Mouse (Mus musculus): ENCODE data around the gene Ntn5. TPM values are rescaled to one million over a fixed set of nuclear protein-coding genes. Genes with fewer than 3 reads are reported as not detected.

Gene Ntn5
- polyA plus RNA-seq, 2 experiments, result 0.59 to 1.3 TPM

DNA sequence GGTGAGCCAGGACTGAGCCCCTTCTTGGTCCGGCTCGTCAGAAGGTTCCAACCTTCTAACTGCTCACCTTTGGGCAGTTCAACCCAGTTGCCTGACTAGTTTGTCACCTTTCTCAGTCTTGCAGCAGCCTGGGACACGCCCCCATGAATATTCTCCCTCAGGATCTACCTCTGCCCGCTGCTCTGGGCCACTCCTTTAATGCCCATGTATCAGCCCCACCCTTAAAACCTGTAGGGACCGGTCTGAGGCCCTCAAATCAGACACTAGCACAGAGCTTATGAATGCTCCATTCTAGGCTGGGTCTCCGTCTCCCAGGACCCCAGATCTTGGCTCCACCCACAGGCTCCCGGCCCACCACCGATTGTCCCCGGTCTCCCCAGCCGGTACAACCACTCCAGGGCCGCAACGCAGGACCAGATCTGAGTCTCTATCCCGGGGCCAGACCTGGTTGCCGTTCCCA lies 30.8 kb downstream of the Ntn5 start:
- Histone ChIP-seq H3K4me1 (ENCODE audit: control insufficient read depth, insufficient read depth, low read length) (peaks cover 31% of the 10 kb centered on the region), H3K27me3 (ENCODE audit: control insufficient read depth, insufficient read depth, low read length) (no peaks in the 10 kb centered on the region), H3K27ac (replicated peaks; ENCODE audit: low read depth, low read length) (no peak overlapping the region), H3K9me3 (ENCODE audit: control insufficient read depth, low read length) (no peaks in the 10 kb centered on the region), H3K36me3 (ENCODE audit: control insufficient read depth, insufficient read depth, low read length) (peaks cover 49% of the 10 kb centered on the region), H3K4me3 (replicated peaks; ENCODE audit: low read length) (peak overlapping the region; percentile 47), H3K9ac (ENCODE audit: low read depth, low read length, severe bottlenecking) (peak overlapping the region; percentile 49), H3K4me2 (replicated peaks; ENCODE audit: low read depth, low read length, severe bottlenecking) (peak overlapping the region; percentile 88)
- DNase-seq (ENCODE audit: low spot score) (no peak), ATAC-seq (ENCODE audit: low FRiP score, low read depth) (peak; percentile 17)
- no peak for TF ChIP-seq POLR2A (IDR thresholded peaks at IDR 0.05; ENCODE audit: borderline replicate concordance, extremely low read depth, insufficient read depth, insufficient read length)
- 10% methylated on average over 14 of the region's 14 CpGs for WGBS

DNA sequence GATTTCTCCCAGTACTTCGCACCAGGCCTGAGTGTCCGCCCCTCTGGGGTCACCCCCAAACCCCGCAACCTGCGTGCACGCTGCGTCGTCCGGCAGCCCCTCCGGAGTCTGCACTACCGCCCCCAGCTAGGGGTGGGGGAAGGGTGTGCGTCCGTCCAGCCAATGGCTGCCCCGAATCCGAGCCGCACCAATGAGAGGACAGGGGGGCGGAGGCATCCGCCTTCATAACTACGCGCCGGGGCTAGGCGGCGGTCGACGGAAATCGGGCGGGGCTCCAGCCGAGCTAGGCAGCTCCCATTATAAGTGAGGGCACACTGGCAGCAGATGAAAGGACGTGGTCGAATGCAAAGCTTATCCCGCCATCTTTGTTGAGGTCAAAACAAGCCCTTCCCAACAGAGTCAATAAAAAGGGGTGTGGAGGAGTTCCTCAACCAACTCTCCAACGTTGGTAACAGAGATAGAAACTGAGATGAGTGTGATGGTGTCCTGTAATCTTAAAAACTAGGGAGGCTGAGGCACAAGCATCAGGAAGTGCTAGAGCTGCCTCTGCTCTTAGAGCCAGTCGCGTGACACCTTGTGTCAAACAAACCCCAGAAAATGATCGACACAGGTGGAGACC lies 31.4 kb downstream of the Ntn5 start, which contains the start of gene Rpl18:
Gene Rpl18 (plus strand): TSS at position 368 of the 619 bp plus-strand sequence.
- H3K4me1 ChIP-seq (ENCODE audit: control insufficient read depth, insufficient read depth, low read length), result peaks cover 31% of the 10 kb centered on the region
- peak within 1 kb of the TSS; percentile 49 for H3K9ac ChIP-seq (ENCODE audit: low read depth, low read length, severe bottlenecking)
- H3K27me3 ChIP-seq (ENCODE audit: control insufficient read depth, insufficient read depth, low read length), result no peaks in the 10 kb centered on the region
- peak within 1 kb of the TSS; percentile 47 for H3K4me3 ChIP-seq (replicated peaks; ENCODE audit: low read length)
- DNase-seq (ENCODE audit: low spot score), result peak; percentile 98
- 7% methylated on average over 33 of the region's 34 CpGs for WGBS
- ATAC-seq (ENCODE audit: low FRiP score, low read depth), result peak; percentile 92
- no peaks in the 10 kb centered on the region for H3K9me3 ChIP-seq (ENCODE audit: control insufficient read depth, low read length)
- peak; percentile 42; the same call in 1 of the 2 replicates for TF ChIP-seq POLR2A (IDR thresholded peaks at IDR 0.05; ENCODE audit: borderline replicate concordance, extremely low read depth, insufficient read depth, insufficient read length)
- peak within 1 kb of the TSS; percentile 88 for H3K4me2 ChIP-seq (replicated peaks; ENCODE audit: low read depth, low read length, severe bottlenecking)
- H3K36me3 ChIP-seq (ENCODE audit: control insufficient read depth, insufficient read depth, low read length), result peaks cover 49% of the 10 kb centered on the region
- H3K27ac ChIP-seq (replicated peaks; ENCODE audit: low read depth, low read length), result no peak within 1 kb of the TSS; the same call in 1 of the 2 replicates

DNA sequence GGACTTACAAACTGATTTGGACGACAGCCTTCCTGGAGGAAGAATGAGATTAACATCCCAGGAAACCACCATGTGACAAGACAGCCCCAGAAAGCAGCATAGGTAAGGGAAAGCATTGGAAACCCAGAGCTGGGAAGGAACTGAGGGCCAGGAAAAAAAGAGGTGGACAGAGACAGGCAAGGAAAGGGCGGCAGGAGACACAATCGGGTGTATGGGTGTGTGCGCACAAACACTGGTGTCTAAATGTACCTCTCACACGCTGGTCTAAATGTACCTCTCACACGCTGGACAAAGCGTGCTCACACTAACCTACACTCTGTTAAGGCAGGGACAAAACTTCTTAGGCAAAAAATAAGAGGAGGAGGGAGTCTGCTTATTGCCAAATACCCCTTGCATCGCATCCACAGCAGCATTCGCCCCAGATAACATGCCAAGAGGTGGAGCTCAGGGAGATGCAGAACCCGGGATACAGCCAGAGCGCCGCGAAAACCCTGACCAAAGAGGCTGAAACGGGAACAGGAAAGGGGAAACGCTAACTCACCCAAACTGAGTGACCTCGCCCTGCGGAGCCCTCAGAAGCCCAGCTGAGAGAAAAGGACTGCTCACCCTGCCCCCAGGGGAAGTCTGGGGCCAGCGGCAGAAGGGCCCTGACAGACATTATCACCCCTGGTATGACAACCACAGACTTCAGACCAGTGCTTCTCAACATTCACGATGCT lies 32.1 kb downstream of the Ntn5 start:
- 85% methylated on average over 19 of the region's 19 CpGs for WGBS
- DNase-seq (ENCODE audit: low spot score) (no peak), ATAC-seq (ENCODE audit: low FRiP score, low read depth) (no peak)
- Histone ChIP-seq H3K9ac (ENCODE audit: low read depth, low read length, severe bottlenecking) (peak overlapping the region; percentile 34; the same call in 1 of the 2 replicates), H3K4me1 (ENCODE audit: control insufficient read depth, insufficient read depth, low read length) (peaks cover 31% of the 10 kb centered on the region), H3K9me3 (ENCODE audit: control insufficient read depth, low read length) (no peaks in the 10 kb centered on the region), H3K4me3 (replicated peaks; ENCODE audit: low read length) (peak overlapping the region; percentile 47), H3K36me3 (ENCODE audit: control insufficient read depth, insufficient read depth, low read length) (peaks cover 49% of the 10 kb centered on the region), H3K27ac (replicated peaks; ENCODE audit: low read depth, low read length) (no peak overlapping the region; the same call in 1 of the 2 replicates), H3K4me2 (replicated peaks; ENCODE audit: low read depth, low read length, severe bottlenecking) (peak overlapping the region; percentile 88), H3K27me3 (ENCODE audit: control insufficient read depth, insufficient read depth, low read length) (no peaks in the 10 kb centered on the region)
- TF ChIP-seq POLR2A (IDR thresholded peaks at IDR 0.05; ENCODE audit: borderline replicate concordance, extremely low read depth, insufficient read depth, insufficient read length), result no peak

DNA sequence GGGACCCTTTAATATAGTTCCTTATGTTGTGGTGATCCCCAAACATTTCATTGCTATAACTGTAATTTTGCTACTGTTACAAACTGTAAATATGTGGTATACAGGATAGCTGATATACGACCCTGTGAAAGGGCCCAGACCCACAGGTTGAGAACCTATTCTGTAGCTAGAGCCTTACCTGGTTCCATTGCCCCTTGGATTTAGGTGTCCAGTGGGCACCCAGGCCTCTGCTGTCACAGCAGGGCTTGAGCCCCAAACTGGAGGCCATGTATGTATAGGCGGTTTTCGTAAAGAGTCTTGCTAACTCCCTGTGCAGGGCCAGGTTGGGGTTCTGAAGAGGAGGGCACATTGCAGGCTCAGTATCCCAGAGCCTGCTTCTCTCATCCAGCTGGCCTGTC lies 32.6 kb downstream of the Ntn5 start:
- H3K9me3 ChIP-seq (ENCODE audit: control insufficient read depth, low read length), result no peaks in the 10 kb centered on the region
- no peak for TF ChIP-seq POLR2A (IDR thresholded peaks at IDR 0.05; ENCODE audit: borderline replicate concordance, extremely low read depth, insufficient read depth, insufficient read length)
- no peak overlapping the region for H3K27ac ChIP-seq (replicated peaks; ENCODE audit: low read depth, low read length)
- H3K36me3 ChIP-seq (ENCODE audit: control insufficient read depth, insufficient read depth, low read length), result peaks cover 49% of the 10 kb centered on the region
- peak overlapping the region; percentile 77; the same call in 1 of the 2 replicates for H3K4me3 ChIP-seq (replicated peaks; ENCODE audit: low read length)
- H3K27me3 ChIP-seq (ENCODE audit: control insufficient read depth, insufficient read depth, low read length), result no peaks in the 10 kb centered on the region
- peak overlapping the region; percentile 88 for H3K4me2 ChIP-seq (replicated peaks; ENCODE audit: low read depth, low read length, severe bottlenecking)
- 91% methylated on average over 3 of the region's 3 CpGs for WGBS
- ATAC-seq (ENCODE audit: low FRiP score, low read depth) (no peak), DNase-seq (ENCODE audit: low spot score) (no peak)
- no peak overlapping the region for H3K9ac ChIP-seq (ENCODE audit: low read depth, low read length, severe bottlenecking)
- peaks cover 31% of the 10 kb centered on the region for H3K4me1 ChIP-seq (ENCODE audit: control insufficient read depth, insufficient read depth, low read length)

Data from limb, embryonic 14.5 days (tissue).